Mouse (Mus musculus): ENCODE measurements around the gene Spata45. TPM values are rescaled to one million over a fixed set of nuclear protein-coding genes. Genes with fewer than 3 reads are reported as not detected.
A peak's percentile ranks its signal among the peaks of the same experiment; 100 is the strongest.

Spata45 gene
- polyA plus RNA-seq, 1 experiment, result not detected

- peak in 1 of 2 experiments; percentile 71 for DNase-seq (ENCODE audit: extremely low spot score in 1 of 2, low spot score in 1 of 2)
Observed at GRCm38 (mm10) chr1:191075199-191075883, 38.9 kb downstream of the Spata45 start.

GRCm38 (mm10) chr1:191083230-191083629 is 46.8 kb downstream of the Spata45 start:
- no peak for DNase-seq (ENCODE audit: extremely low spot score in 1 of 2, low spot score in 1 of 2)

- DNase-seq (ENCODE audit: extremely low spot score in 1 of 2, low spot score in 1 of 2), result peak in 1 of 2 experiments; percentile 61
Observed at GRCm38 (mm10) chr1:191084951-191085559, 48.6 kb downstream of the Spata45 start.

GRCm38 (mm10) chr1:191085597-191085996 is 49.2 kb downstream of the Spata45 start:
- no peak for DNase-seq (ENCODE audit: extremely low spot score in 1 of 2, low spot score in 1 of 2)

GRCm38 (mm10) chr1:191086304-191086878 is 50.0 kb downstream of the Spata45 start:
- no peak for DNase-seq (ENCODE audit: extremely low spot score in 1 of 2, low spot score in 1 of 2)

- DNase-seq (ENCODE audit: extremely low spot score in 1 of 2, low spot score in 1 of 2), result no peak
Observed at GRCm38 (mm10) chr1:191086960-191087359, 50.5 kb downstream of the Spata45 start.

GRCm38 (mm10) chr1:191087955-191088354 is 51.5 kb downstream of the Spata45 start:
- no peak for DNase-seq (ENCODE audit: extremely low spot score in 1 of 2, low spot score in 1 of 2)

GRCm38 (mm10) chr1:191089355-191089754 is 52.9 kb downstream of the Spata45 start:
- DNase-seq (ENCODE audit: extremely low spot score in 1 of 2, low spot score in 1 of 2), result no peak

- DNase-seq (ENCODE audit: extremely low spot score in 1 of 2, low spot score in 1 of 2), result no peak
Observed at GRCm38 (mm10) chr1:191092050-191092449, 55.6 kb downstream of the Spata45 start.

Other genes starting within 250 kb of the Spata45 start
- 22.2 and 26.2 TPM in 2 replicates for gene Rps6kc1, start 124.9 kb upstream of the Spata45 start, polyA plus RNA-seq (2012; rRNA removed)
- gene Angel2, start 111.5 kb upstream of the Spata45 start, polyA plus RNA-seq (2012; rRNA removed), result 56.1 and 59.6 TPM in 2 replicates
- gene Vash2, start 57.3 kb upstream of the Spata45 start, polyA plus RNA-seq (2012; rRNA removed), result 7.0 and 7.7 TPM in 2 replicates
- gene Flvcr1, start 10.5 kb upstream of the Spata45 start, polyA plus RNA-seq (2012; rRNA removed), result 19.5 and 19.8 TPM in 2 replicates
- 65.4 and 70.8 TPM in 2 replicates for gene Tatdn3, start 26.3 kb downstream of the Spata45 start, polyA plus RNA-seq (2012; rRNA removed)
- 0.46 and 0.80 TPM in 2 replicates for gene Nsl1, start 26.4 kb downstream of the Spata45 start, polyA plus RNA-seq (2012; rRNA removed)
- 2.3 and 4.3 TPM in 2 replicates for gene Batf3, start 61.2 kb downstream of the Spata45 start, polyA plus RNA-seq (2012; rRNA removed)
- not detected in 2 replicates for gene Fam71a, start 128.2 kb downstream of the Spata45 start, polyA plus RNA-seq (2012; rRNA removed)
- gene Atf3, start 181.4 kb downstream of the Spata45 start, polyA plus RNA-seq (2012; rRNA removed), result 2.0 and 2.7 TPM in 2 replicates

Measured in frontal cortex, adult 2 months (tissue).